Mouse (Mus musculus): ENCODE data around the gene Smarcd1. TPM values are rescaled to one million over a fixed set of nuclear protein-coding genes. Genes with fewer than 3 reads are reported as not detected.

The Smarcd1 gene
- polyA plus RNA-seq, 2 experiments = 4.4 to 6.7 TPM

GRCm38 (mm10) chr15:99703104-99703503 lies 1.2 kb downstream of the Smarcd1 start:
- no peaks in the 10 kb centered on the region for H3K27me3 ChIP-seq (ENCODE audit: control insufficient read depth, insufficient read depth, low read length)
- TF ChIP-seq CTCF (IDR thresholded peaks at IDR 0.05; ENCODE audit: low read depth) (no peak), EP300 (IDR thresholded peaks at IDR 0.05; ENCODE audit: low read depth) (no peak)
- no peaks in the 10 kb centered on the region for H3K9me3 ChIP-seq (ENCODE audit: control insufficient read depth, low read length)
- H3K4me1 ChIP-seq (replicated peaks; ENCODE audit: control insufficient read depth in 2 of 2, insufficient read depth in 2 of 2, low read length in 1 of 2) = peaks cover 3 to 4% of the 10 kb centered on the region in 2 experiments; a peak in 2 of 4 replicates
- H3K27ac ChIP-seq = no peak overlapping the region
- H3K4me2 ChIP-seq (ENCODE audit: low read depth) = peak overlapping the region; percentile 67
- H3K9ac ChIP-seq (replicated peaks) = no peak overlapping the region
- DNase-seq (ENCODE audit: low read depth in 3 of 3, low spot score in 3 of 3) (no peak), ATAC-seq (ENCODE audit: insufficient read depth) (no peak)
- no peak overlapping the region; a peak in 1 of 4 replicates for H3K4me3 ChIP-seq (ENCODE audit: insufficient read depth in 1 of 2, low read depth in 2 of 2, low read length in 2 of 2)
- WGBS (ENCODE audit: insufficient replicate concordance) = 76% methylated on average over 9 of the region's 9 CpGs
- H3K36me3 ChIP-seq (replicated peaks; ENCODE audit: control insufficient read depth, insufficient read depth, low read depth) = peaks cover 8% of the 10 kb centered on the region

GRCm38 (mm10) chr15:99703676-99704040 lies 1.7 kb downstream of the Smarcd1 start:
- no peak for TF ChIP-seq CTCF (IDR thresholded peaks at IDR 0.05; ENCODE audit: low read depth)
- no peak for TF ChIP-seq EP300 (IDR thresholded peaks at IDR 0.05; ENCODE audit: low read depth)
- Histone ChIP-seq H3K4me3 (ENCODE audit: insufficient read depth in 1 of 2, low read depth in 2 of 2, low read length in 2 of 2) (no peak overlapping the region), H3K36me3 (replicated peaks; ENCODE audit: control insufficient read depth, insufficient read depth, low read depth) (peaks cover 8% of the 10 kb centered on the region), H3K27me3 (ENCODE audit: control insufficient read depth, insufficient read depth, low read length) (no peaks in the 10 kb centered on the region), H3K4me2 (ENCODE audit: low read depth) (no peak overlapping the region), H3K27ac (no peak overlapping the region), H3K9me3 (ENCODE audit: control insufficient read depth, low read length) (no peaks in the 10 kb centered on the region), H3K4me1 (replicated peaks; ENCODE audit: control insufficient read depth in 2 of 2, insufficient read depth in 2 of 2, low read length in 1 of 2) (peaks cover 3 to 4% of the 10 kb centered on the region in 2 experiments; a peak in 2 of 4 replicates), H3K9ac (replicated peaks) (no peak overlapping the region)
- no peak for DNase-seq (ENCODE audit: low read depth in 3 of 3, low spot score in 3 of 3)
- no peak for ATAC-seq (ENCODE audit: insufficient read depth)
- 75% methylated on average over 5 of the region's 5 CpGs for WGBS (ENCODE audit: insufficient replicate concordance)

GRCm38 (mm10) chr15:99704041-99704681 lies 2.2 kb downstream of the Smarcd1 start:
- H3K27ac ChIP-seq = no peak overlapping the region
- H3K4me2 ChIP-seq (ENCODE audit: low read depth) = no peak overlapping the region
- H3K36me3 ChIP-seq (replicated peaks; ENCODE audit: control insufficient read depth, insufficient read depth, low read depth) = peaks cover 11% of the 10 kb centered on the region
- ATAC-seq (ENCODE audit: insufficient read depth) = no peak
- DNase-seq (ENCODE audit: low read depth in 3 of 3, low spot score in 3 of 3) = no peak
- H3K9ac ChIP-seq (replicated peaks) = no peak overlapping the region
- H3K27me3 ChIP-seq (ENCODE audit: control insufficient read depth, insufficient read depth, low read length) = no peaks in the 10 kb centered on the region
- no peaks in the 10 kb centered on the region for H3K9me3 ChIP-seq (ENCODE audit: control insufficient read depth, low read length)
- H3K4me1 ChIP-seq (replicated peaks; ENCODE audit: control insufficient read depth in 2 of 2, insufficient read depth in 2 of 2, low read length in 1 of 2) = peaks cover 3 to 4% of the 10 kb centered on the region in 2 experiments; a peak in 2 of 4 replicates
- no peak for TF ChIP-seq EP300 (IDR thresholded peaks at IDR 0.05; ENCODE audit: low read depth)
- no peak for TF ChIP-seq CTCF (IDR thresholded peaks at IDR 0.05; ENCODE audit: low read depth)
- no peak overlapping the region for H3K4me3 ChIP-seq (ENCODE audit: insufficient read depth in 1 of 2, low read depth in 2 of 2, low read length in 2 of 2)
- WGBS (ENCODE audit: insufficient replicate concordance) = 64% methylated on average over 23 of the region's 23 CpGs

- H3K27me3 ChIP-seq (ENCODE audit: control insufficient read depth, insufficient read depth, low read length) = no peaks in the 10 kb centered on the region
- H3K4me1 ChIP-seq (replicated peaks; ENCODE audit: control insufficient read depth in 2 of 2, insufficient read depth in 2 of 2, low read length in 1 of 2) = peaks cover 3 to 4% of the 10 kb centered on the region in 2 experiments; a peak in 2 of 4 replicates
- H3K36me3 ChIP-seq (replicated peaks; ENCODE audit: control insufficient read depth, insufficient read depth, low read depth) = peaks cover 17% of the 10 kb centered on the region
- DNase-seq (ENCODE audit: low read depth in 3 of 3, low spot score in 3 of 3) (no peak), ATAC-seq (ENCODE audit: insufficient read depth) (no peak)
- no peak overlapping the region for H3K4me2 ChIP-seq (ENCODE audit: low read depth)
- no peak overlapping the region for H3K9ac ChIP-seq (replicated peaks)
- WGBS (ENCODE audit: insufficient replicate concordance) = 52% methylated on average over 7 of the region's 7 CpGs
- no peak overlapping the region for H3K4me3 ChIP-seq (ENCODE audit: insufficient read depth in 1 of 2, low read depth in 2 of 2, low read length in 2 of 2)
- no peaks in the 10 kb centered on the region for H3K9me3 ChIP-seq (ENCODE audit: control insufficient read depth, low read length)
- TF ChIP-seq CTCF (IDR thresholded peaks at IDR 0.05; ENCODE audit: low read depth) (no peak), EP300 (IDR thresholded peaks at IDR 0.05; ENCODE audit: low read depth) (no peak)
- no peak overlapping the region for H3K27ac ChIP-seq
Measured at GRCm38 (mm10) chr15:99704881-99705280, 3.0 kb downstream of the Smarcd1 start.

GRCm38 (mm10) chr15:99705440-99706048 lies 3.6 kb downstream of the Smarcd1 start, which contains the start of gene Gm17349:
Gene Gm17349, minus strand, starts transcription at chr15:99705490.
- no peak within 1 kb of the TSS for H3K9ac ChIP-seq (replicated peaks)
- no peak within 1 kb of the TSS for H3K4me3 ChIP-seq (ENCODE audit: insufficient read depth in 1 of 2, low read depth in 2 of 2, low read length in 2 of 2)
- 59% methylated on average over 11 of the region's 11 CpGs for WGBS (ENCODE audit: insufficient replicate concordance)
- TF ChIP-seq EP300 (IDR thresholded peaks at IDR 0.05; ENCODE audit: low read depth) (no peak), CTCF (IDR thresholded peaks at IDR 0.05; ENCODE audit: low read depth) (peak; percentile 92)
- H3K27ac ChIP-seq = no peak within 1 kb of the TSS
- H3K36me3 ChIP-seq (replicated peaks; ENCODE audit: control insufficient read depth, insufficient read depth, low read depth) = peaks cover 17% of the 10 kb centered on the region
- no peak for ATAC-seq (ENCODE audit: insufficient read depth)
- H3K4me1 ChIP-seq (replicated peaks; ENCODE audit: control insufficient read depth in 2 of 2, insufficient read depth in 2 of 2, low read length in 1 of 2) = peaks cover 3 to 7% of the 10 kb centered on the region in 2 experiments; a peak in 2 of 4 replicates
- H3K27me3 ChIP-seq (ENCODE audit: control insufficient read depth, insufficient read depth, low read length) = no peaks in the 10 kb centered on the region
- H3K4me2 ChIP-seq (ENCODE audit: low read depth) = no peak within 1 kb of the TSS
- no peaks in the 10 kb centered on the region for H3K9me3 ChIP-seq (ENCODE audit: control insufficient read depth, low read length)
- peak in 1 of 3 experiments; percentile 55 for DNase-seq (ENCODE audit: low read depth in 3 of 3, low spot score in 3 of 3)

All from liver, embryonic 14.5 days (tissue).